Mouse (Mus musculus): Measurements from ENCODE around the gene Itgb6.

GRCm38 (mm10) chr2:60722514-60722913 lies at the start of gene Itgb6:
- TF ChIP-seq CTCF (IDR thresholded peaks at IDR 0.05; ENCODE audit: control insufficient read depth, insufficient read depth, insufficient replicate concordance, low read depth, low read length) (no peak), POLR2A (IDR thresholded peaks at IDR 0.05; ENCODE audit: control insufficient read depth, low read depth, low read length) (no peak)
